8 mouse cellular contexts compared by ENCODE assay signal in the genomic region with DNA sequence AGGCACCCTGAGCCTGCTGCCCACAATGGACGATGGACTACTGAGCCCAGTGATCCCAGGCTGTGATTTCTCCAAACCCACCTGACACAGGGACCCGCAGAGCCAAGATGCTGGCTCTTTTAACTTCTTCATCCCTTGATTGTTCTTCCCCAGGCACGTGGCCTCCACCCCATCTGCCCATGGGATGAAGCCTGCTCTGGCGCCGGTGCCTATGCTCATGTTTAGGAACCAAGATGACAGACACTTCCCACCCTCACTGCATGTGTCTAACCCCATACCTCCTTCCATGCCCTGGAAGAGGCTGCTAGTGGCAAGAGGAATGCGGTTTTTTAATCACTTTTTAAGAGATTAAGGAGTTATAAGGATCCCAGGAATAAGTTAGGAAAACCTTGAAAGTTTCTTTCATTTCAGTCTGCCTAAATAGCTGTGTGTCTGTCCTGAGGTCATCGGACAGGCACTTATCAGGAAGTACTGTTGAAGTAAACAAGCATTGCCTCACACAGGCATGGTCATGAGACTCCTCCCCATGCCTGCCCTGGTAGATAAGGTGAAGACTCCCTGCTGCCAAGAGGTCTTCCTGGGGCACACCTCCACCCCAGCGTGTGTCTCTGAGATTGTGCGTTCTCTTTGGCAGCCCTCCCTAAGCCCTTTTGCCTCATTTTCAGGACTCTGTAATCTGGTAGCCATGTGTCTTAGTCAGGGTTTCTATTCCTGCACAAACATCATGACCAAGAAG. TPM values are rescaled to one million over a fixed set of nuclear protein-coding genes. Genes with fewer than 3 reads are reported as not detected.
A peak's percentile ranks its signal among the peaks of the same experiment; 100 is the strongest.
DNase-seq lines count a peak whose midpoint lies in the region; ATAC-seq and TF ChIP-seq lines count a peak whose summit lies in the region.

No protein-coding gene starts in this region.

- no peak for TF ChIP-seq CTCF in left cerebral cortex, adult 2 months (IDR thresholded peaks at IDR 0.05)
- no peak for TF ChIP-seq CTCF in kidney, adult 2 months (conservative IDR thresholded peaks at IDR 0.05; ENCODE audit: insufficient read depth, insufficient read length, low read depth, low read length)

- H3K27me3 ChIP-seq in liver, embryonic 16.5 days (ENCODE audit: control insufficient read depth, insufficient read depth, low read depth, low read length): no peaks in the 10 kb centered on the region
- H3K27me3 ChIP-seq in kidney, adult 2 months (replicated peaks; ENCODE audit: control insufficient read depth, insufficient read depth, low read length): no peaks in the 10 kb centered on the region

- peak overlapping the region; percentile 59 for H3K4me2 ChIP-seq in liver, embryonic 16.5 days (ENCODE audit: low read depth, low read length)

- no peak for DNase-seq in left cerebral cortex, adult 2 months (ENCODE audit: extremely low spot score in 1 of 2, low spot score in 2 of 2)
- DNase-seq in left cerebral cortex, adult 8-10 months (ENCODE audit: low spot score in 2 of 2): no peak
- DNase-seq in spleen, postnatal 4 days (ENCODE audit: low spot score in 2 of 2): peak; percentile 78 to 82
- DNase-seq in kidney, adult 2 months: no peak
- no peak for DNase-seq in cerebellum, postnatal 4 days (ENCODE audit: low spot score in 2 of 2)

- H3K4me3 ChIP-seq in left cerebral cortex, adult 2 months: no peak overlapping the region
- H3K4me3 ChIP-seq in liver, embryonic 16.5 days (ENCODE audit: low read depth, low read length): 0 out of 2 replicates have a peak overlapping the region, but pooled peaks have one; percentile 3
- no peak overlapping the region for H3K4me3 ChIP-seq in kidney, adult 2 months (ENCODE audit: insufficient read depth, low read depth, low read length)

- H3K27ac ChIP-seq in left cerebral cortex, adult 2 months: peak overlapping the region; percentile 67
- H3K27ac ChIP-seq in liver, embryonic 16.5 days (ENCODE audit: low read length): peak overlapping the region; percentile 89
- no peak overlapping the region for H3K27ac ChIP-seq in kidney, adult 2 months (ENCODE audit: insufficient read depth, low read depth, low read length)

- no peak for TF ChIP-seq POLR2A in kidney, adult 2 months (IDR thresholded peaks at IDR 0.05; ENCODE audit: low read depth, low read length)

- ATAC-seq in erythroid progenitor cell, adult 5-6 weeks (replicated peaks; ENCODE audit: low FRiP score, poor library complexity, severe bottlenecking): peak; percentile 97
- ATAC-seq in liver, embryonic 16.5 days (ENCODE audit: low read depth): peak; percentile 97
- ATAC-seq in inflammation-experienced regulatory T-cells, adult 6 months: no peak

- intact Hi-C loops in left cerebral cortex, adult 2 months (cut with DNase I): no loop called here

- peaks cover 56% of the 10 kb centered on the region for H3K4me1 ChIP-seq in liver, embryonic 16.5 days (ENCODE audit: control insufficient read depth, low read depth, low read length)
- no peaks in the 10 kb centered on the region for H3K4me1 ChIP-seq in kidney, adult 2 months (ENCODE audit: control insufficient read depth, insufficient read depth, low read length)

- H3K9ac ChIP-seq in liver, embryonic 16.5 days (ENCODE audit: low read depth, low read length): peak overlapping the region; percentile 55

- no peaks in the 10 kb centered on the region for H3K36me3 ChIP-seq in liver, embryonic 16.5 days (ENCODE audit: control insufficient read depth, insufficient read depth)
- H3K36me3 ChIP-seq in kidney, adult 2 months (ENCODE audit: control insufficient read depth, insufficient read depth, low read length): 0 out of 2 replicates have a peak, but pooled peaks cover 1% of the 10 kb centered on the region

- 29% methylated on average over 9 of the region's 9 CpGs for WGBS in liver, embryonic 16.5 days (ENCODE audit: insufficient replicate concordance)
- 83% methylated on average over 9 of the region's 9 CpGs for WGBS in kidney, adult 2 months

- H3K9me3 ChIP-seq in liver, embryonic 16.5 days (replicated peaks; ENCODE audit: control insufficient read depth, low read length): no peaks in the 10 kb centered on the region

RNA-seq across cellular contexts. Expression of a gene that starts 8.8 kb away (rescaled TPM):
- total RNA-seq in left cerebral cortex, adult 2 months (2021): 10 to 100 TPM in 1 of 2 experiments, 1 to 10 TPM in 1; 9.6 to 10.7 TPM
- total RNA-seq in left cerebral cortex, adult 8-10 months (2022): 10 to 100 TPM in 2 of 4 experiments, 1 to 10 TPM in 2; 8.9 to 12.7 (median 10.9) TPM
- total RNA-seq in erythroid progenitor cell, adult 5-6 weeks (2015; ENCODE audit: low replicate concordance): 13.4 and 14.4 TPM in 2 replicates
- 8.1 and 9.8 TPM in 2 replicates for total RNA-seq in erythroid progenitor cell, adult 5-6 weeks (2017; ENCODE audit: low replicate concordance)
- polyA plus RNA-seq in liver, embryonic 16.5 days (2015; fragmentation: Nextera tagmentation; extraction: Ambion mirVana): 9.8 and 10.4 TPM in 2 replicates
- 12.9 and 15.3 TPM in 2 replicates for polyA plus RNA-seq in kidney, adult 2 months (2012; rRNA removed)
- 10 to 100 TPM; 14.9 to 43.3 (median 35.0) TPM for polyA plus RNA-seq in inflammation-experienced regulatory T-cells, adult 6 months (2017; shearing (Covaris generic))

Comparison
In these comparisons a context has a peak if more than half of its experiments do, and no peak if none do; other contexts are left out.
1. DNase-seq: peak in spleen, postnatal 4 days (2 of 2); none in left cerebral cortex, adult 2 months (0 of 2), left cerebral cortex, adult 8-10 months (0 of 2), kidney, adult 2 months (single experiment) and cerebellum, postnatal 4 days (0 of 2).